Mouse (Mus musculus) neutrophil, adult 5-6 weeks (primary cell): ENCODE data around the gene Zswim9. TPM values are rescaled to one million over a fixed set of nuclear protein-coding genes. Genes with fewer than 3 reads are reported as not detected.

Experiments
- ATAC-seq: fragments of 151-379, 151-347 bp; 2 replicates; pipeline ENCODE4 v1.8.0; 2017; ENCODE audit warnings: mild to moderate bottlenecking, moderate TSS enrichment; ENCODE audit not compliant: insufficient number of reproducible peaks, poor library complexity, low FRiP score, severe bottlenecking; ENCODE audit errors: extremely low read depth
- total RNA-seq: library from RNA; stranded (forward); fragments of 200-1000 nt; gene quantifications from 2 replicates; pipeline ENCODE4 v1.2.3, GENCODE M21; 2017

The Zswim9 gene
- total RNA-seq, result 7.2 and 8.2 TPM in 2 replicates

DNA sequence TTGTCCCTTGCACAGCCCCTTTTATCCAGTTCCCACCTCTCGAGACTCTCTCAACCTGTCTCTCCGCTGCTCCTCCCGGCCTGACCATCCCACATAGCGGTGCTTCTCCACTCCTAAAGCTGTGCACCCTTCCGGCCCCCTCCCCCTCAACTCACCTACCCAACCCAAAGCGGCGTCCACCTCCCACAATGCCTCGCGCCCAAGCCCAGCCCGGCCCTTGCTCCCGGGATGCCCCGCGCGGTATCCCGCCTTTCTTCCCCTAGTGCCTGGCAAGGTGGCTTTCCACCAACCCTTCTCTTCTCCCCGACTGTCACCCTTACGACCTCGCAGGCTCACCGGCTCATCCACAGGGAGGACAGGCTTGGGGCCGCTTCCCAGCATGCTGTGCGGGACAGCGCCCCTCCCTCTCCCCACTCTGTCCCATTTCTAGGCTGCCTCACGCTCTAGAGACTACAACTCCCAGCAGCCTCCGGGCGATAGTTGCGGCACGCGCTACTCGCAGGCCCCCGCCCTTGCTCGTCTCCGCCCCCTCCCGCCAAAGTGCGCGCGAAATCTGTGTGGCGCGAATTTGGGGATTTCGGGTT lies at the start of gene Zswim9:
Gene Zswim9 (minus strand): TSS at position 414 of the 584 bp plus-strand sequence.
- peak; percentile 97 for ATAC-seq

DNA sequence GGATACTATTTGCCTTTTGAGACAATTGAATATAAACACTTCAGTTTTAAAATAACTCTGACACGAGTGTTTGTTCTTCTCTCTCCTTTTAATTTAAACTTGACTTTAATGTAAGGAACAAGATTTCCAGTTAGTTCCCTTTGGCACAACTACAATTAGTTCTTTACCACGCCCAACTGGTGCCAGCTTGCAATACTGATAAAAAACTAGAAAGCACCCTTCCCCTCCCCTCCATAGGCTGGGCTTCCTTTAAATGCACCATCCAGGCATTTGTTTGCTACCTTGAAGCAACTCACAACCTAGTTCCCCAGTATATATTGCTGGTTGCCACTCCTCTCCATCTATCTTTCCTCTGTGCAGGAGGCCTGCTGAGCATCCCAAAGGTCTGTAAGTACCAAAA lies 45.8 kb upstream of the Zswim9 start, which contains the start of gene Pla2g4c:
Gene Pla2g4c (plus strand): TSS at position 340 of the 400 bp plus-strand sequence.
- no peak for ATAC-seq

- no peak for ATAC-seq
Measured at GRCm38 (mm10) chr7:13321424-13321823, 42.9 kb upstream of the Zswim9 start.

DNA sequence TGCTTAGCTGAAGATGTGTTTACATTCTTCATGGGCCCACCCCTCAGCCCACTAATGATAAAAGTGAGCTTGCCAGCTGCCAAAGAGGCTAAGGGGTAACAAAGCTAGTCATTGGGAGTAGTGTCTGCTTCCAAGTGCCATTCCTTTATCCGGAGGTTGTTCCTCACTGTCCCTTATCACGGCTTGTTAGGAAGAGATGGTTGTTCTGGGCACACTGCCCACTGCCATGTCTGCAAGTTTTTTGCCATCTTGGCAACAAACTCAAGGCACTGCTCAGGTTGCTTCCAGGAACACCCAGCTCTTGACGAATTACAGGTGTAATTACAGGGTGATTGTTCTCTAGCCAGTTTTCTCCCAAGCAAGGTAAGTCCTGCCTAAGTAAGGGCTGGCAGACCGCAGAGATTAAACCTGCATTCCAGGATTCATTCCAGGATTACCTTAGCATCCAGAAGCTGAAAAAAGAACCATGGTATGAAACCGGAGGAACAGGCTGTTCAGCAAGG lies 35.6 kb upstream of the Zswim9 start:
- ATAC-seq, result no peak

- no peak for ATAC-seq
Measured at GRCm38 (mm10) chr7:13311401-13311800, 32.9 kb upstream of the Zswim9 start.

- ATAC-seq, result no peak
Measured at GRCm38 (mm10) chr7:13310493-13311199, 32.1 kb upstream of the Zswim9 start.

GRCm38 (mm10) chr7:13309407-13309806 lies 30.9 kb upstream of the Zswim9 start:
- no peak for ATAC-seq

DNA sequence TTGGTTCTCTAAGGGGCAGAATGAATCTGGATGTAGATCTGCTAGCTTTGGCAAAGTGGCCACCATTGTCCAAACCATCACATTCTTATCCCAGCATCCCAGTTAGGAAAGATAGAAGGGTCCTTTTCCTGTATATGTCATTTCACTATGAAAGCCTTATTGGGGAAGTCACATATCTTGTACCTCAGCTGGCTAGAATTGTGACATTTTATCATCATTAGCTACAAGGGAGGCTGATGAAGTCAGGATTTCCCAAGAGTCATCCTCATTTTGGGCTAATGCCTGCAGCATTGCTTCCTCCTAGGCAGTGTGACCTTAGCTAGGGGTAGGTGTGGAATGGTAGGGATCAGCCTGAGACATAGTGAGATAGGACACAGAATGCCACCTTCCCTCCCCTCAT lies 24.9 kb upstream of the Zswim9 start:
- no peak for ATAC-seq

GRCm38 (mm10) chr7:13302780-13303179 lies 24.3 kb upstream of the Zswim9 start:
- peak; percentile 82 for ATAC-seq

GRCm38 (mm10) chr7:13301643-13302042 lies 23.1 kb upstream of the Zswim9 start:
- no peak for ATAC-seq

GRCm38 (mm10) chr7:13298821-13299220 lies 20.3 kb upstream of the Zswim9 start:
- ATAC-seq, result no peak

DNA sequence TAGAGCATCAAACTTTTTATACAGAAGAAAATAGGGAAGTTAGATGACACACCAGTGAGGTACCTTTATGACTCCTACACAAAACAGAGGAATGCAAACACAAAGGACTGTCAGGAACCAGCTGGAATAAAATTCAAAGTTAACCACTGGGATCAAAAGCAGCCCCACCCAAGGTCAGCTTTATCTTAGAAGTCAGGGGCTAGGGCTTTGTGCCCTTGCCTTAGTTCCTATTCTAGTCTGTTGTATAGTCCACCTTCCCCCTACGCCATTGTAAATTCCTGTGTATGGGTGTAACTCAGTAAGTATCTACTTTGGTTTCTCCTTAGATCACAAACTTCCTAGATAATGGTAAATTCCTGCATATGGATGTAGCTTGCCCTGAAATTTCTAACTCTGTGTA lies 19.1 kb upstream of the Zswim9 start:
- ATAC-seq, result no peak

GRCm38 (mm10) chr7:13295256-13295655 lies 16.7 kb upstream of the Zswim9 start:
- no peak for ATAC-seq

- ATAC-seq, result no peak
Measured at GRCm38 (mm10) chr7:13293878-13294855, 15.6 kb upstream of the Zswim9 start.

- no peak for ATAC-seq
Measured at GRCm38 (mm10) chr7:13291370-13291769, 12.8 kb upstream of the Zswim9 start.

- ATAC-seq, result no peak
Measured at GRCm38 (mm10) chr7:13290041-13290675, 11.6 kb upstream of the Zswim9 start.

GRCm38 (mm10) chr7:13288621-13289020 lies 10.1 kb upstream of the Zswim9 start:
- ATAC-seq, result no peak

DNA sequence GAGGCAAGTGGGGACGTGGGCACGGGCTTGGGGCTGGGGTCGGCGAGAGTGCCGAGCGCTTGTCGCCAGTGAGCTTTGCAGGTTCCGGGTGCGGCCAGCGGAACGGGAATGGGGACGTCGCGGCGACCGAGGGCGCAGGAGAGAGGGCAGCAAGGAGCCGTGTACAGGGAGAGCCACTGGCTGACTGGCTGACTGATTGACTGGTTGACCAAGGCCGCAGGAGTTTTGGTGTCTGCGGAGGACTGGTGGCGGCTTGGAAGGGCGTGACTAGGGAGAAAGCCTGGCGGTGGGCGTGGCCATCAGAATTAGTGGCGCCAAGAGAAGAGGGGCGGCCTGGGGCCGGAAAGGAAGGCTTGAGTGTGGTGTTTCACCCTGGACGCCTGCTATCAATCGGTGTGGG lies 436 bp upstream of the Zswim9 start:
- 0 out of 2 replicates have a peak, but pooled peaks have one; percentile 11 for ATAC-seq

- ATAC-seq, result no peak
Measured at GRCm38 (mm10) chr7:13277833-13278232, 688 bp downstream of the Zswim9 start.
